ENCODE assay signal across 11 mouse cellular contexts in genomic region chr10:90842398-90842797, GRCm38 (mm10).
"Had no signal": no experiment of that assay in that cellular context is flagged by ENCODE, and none has a peak within 500 bp of the region (broad histone marks: within the 10 kb centered on the region; RNA-seq: fewer than 3 reads in every experiment).

No protein-coding gene starts in this region.

- H3K9ac ChIP-seq: liver, embryonic 13.5 days; midbrain, embryonic 12.5 days had no signal

- H3K4me3 ChIP-seq: liver, embryonic 13.5 days; midbrain, embryonic 12.5 days had no signal

- H3K36me3 ChIP-seq: liver, embryonic 13.5 days; midbrain, embryonic 12.5 days had no signal

- H3K4me2 ChIP-seq: liver, embryonic 13.5 days; midbrain, embryonic 12.5 days had no signal

- ATAC-seq: intestine, embryonic 16.5 days had no signal

- H3K9me3 ChIP-seq: liver, embryonic 13.5 days had no signal

- H3K27me3 ChIP-seq: liver, embryonic 13.5 days; midbrain, embryonic 12.5 days had no signal

- H3K4me1 ChIP-seq: liver, embryonic 13.5 days; midbrain, embryonic 12.5 days had no signal

- DNase-seq: kidney, adult 2 months; kidney, postnatal 25 days; liver, embryonic 13.5 days; lung, adult 2 months; lung, postnatal 14 days; lung, postnatal 4 days; thymus, adult 18-20 months; thymus, postnatal 36 days had no signal

- H3K27ac ChIP-seq: kidney, postnatal 0 days; liver, embryonic 13.5 days; midbrain, embryonic 12.5 days had no signal
